Mouse (Mus musculus) cortical plate, adult 2 months (tissue): Measurements from ENCODE around the gene Fbxw4. TPM values are rescaled to one million over a fixed set of nuclear protein-coding genes. Genes with fewer than 3 reads are reported as not detected.
"Not testable (repeated sequence)": the region's sequence is repeated elsewhere in the genome, so short reads cannot be mapped to it uniquely, and the experiment has no call there.

Experiments
- H3K27ac ChIP-seq: fragments of 200-500 bp; 2 replicates; pipeline ENCODE4 v1.5.1; 2012; ENCODE audit warnings: low read length, control low read depth, inconsistent platforms; ENCODE audit not compliant: insufficient read depth
- H3K4me1 ChIP-seq: fragments of 200-500 bp; 2 replicates; pipeline ENCODE4 v1.6.1; 2011; ENCODE audit warnings: low read length; ENCODE audit not compliant: control insufficient read depth, insufficient read depth
- H3K4me3 ChIP-seq: fragments of 200-500 bp; 2 replicates; pipeline ENCODE4 v1.5.1; 2011; ENCODE audit warnings: mild to moderate bottlenecking, low read length, control low read depth; ENCODE audit not compliant: insufficient read depth
- CTCF ChIP-seq: fragments of 200-500 bp; IDR thresholded peaks from 2 replicates; pipeline ENCODE4 v1.5.1; 2011; ENCODE audit warnings: mild to moderate bottlenecking, control low read depth, low read length; ENCODE audit not compliant: insufficient read depth; ENCODE audit errors: extremely low read depth
- POLR2A ChIP-seq: fragments of 200-500 bp; IDR thresholded peaks from 2 replicates; pipeline ENCODE4 v1.6.1; 2011; ENCODE audit warnings: mild to moderate bottlenecking, low read length, control low read depth; ENCODE audit not compliant: insufficient read depth; ENCODE audit errors: extremely low read depth
- polyA plus RNA-seq: library from polyadenylated mRNA; depleted of rRNA; stranded (reverse); fragments of >200 nt; gene quantifications from 2 replicates; pipeline ENCODE4 v1.2.3, GENCODE M21; 2012

Fbxw4 gene
- polyA plus RNA-seq, 1 experiment, result 57.8 TPM

GRCm38 (mm10) chr19:45549948-45550347 is 110.2 kb downstream of the Fbxw4 start:
- no peak overlapping the region for H3K27ac ChIP-seq
- TF ChIP-seq CTCF (no peak), POLR2A (no peak)
- no peaks in the 10 kb centered on the region for H3K4me1 ChIP-seq
- H3K4me3 ChIP-seq, result no peak overlapping the region

- Histone ChIP-seq H3K27ac (no peak overlapping the region), H3K4me1 (no peaks in the 10 kb centered on the region), H3K4me3 (no peak overlapping the region)
- TF ChIP-seq CTCF (no peak), POLR2A (no peak)
These were observed 110.8 kb downstream of the Fbxw4 start for GRCm38 (mm10) chr19:45549128-45549915.

- not testable (repeated sequence) for H3K4me3 ChIP-seq, H3K27ac ChIP-seq, H3K4me1 ChIP-seq
These were observed 111.9 kb downstream of the Fbxw4 start for GRCm38 (mm10) chr19:45548196-45548595.

- TF ChIP-seq POLR2A (no peak), CTCF (peak; percentile 71)
- Histone ChIP-seq H3K27ac (no peak overlapping the region), H3K4me1 (no peaks in the 10 kb centered on the region), H3K4me3 (peak overlapping the region; percentile 30)
These were observed 115.2 kb downstream of the Fbxw4 start for GRCm38 (mm10) chr19:45544925-45545321.

- Histone ChIP-seq H3K27ac (no peak overlapping the region), H3K4me1 (no peaks in the 10 kb centered on the region), H3K4me3 (peak overlapping the region; percentile 30)
- TF ChIP-seq CTCF (no peak), POLR2A (no peak)
These were observed 115.8 kb downstream of the Fbxw4 start for GRCm38 (mm10) chr19:45544152-45544924.

- H3K4me3 ChIP-seq, result peak overlapping the region; percentile 23
- TF ChIP-seq CTCF (no peak), POLR2A (no peak)
- H3K27ac ChIP-seq, result no peak overlapping the region
- H3K4me1 ChIP-seq, result no peaks in the 10 kb centered on the region
These were observed 118.1 kb downstream of the Fbxw4 start for GRCm38 (mm10) chr19:45542061-45542460.

- Histone ChIP-seq H3K4me3 (peak overlapping the region; percentile 23), H3K27ac (no peak overlapping the region), H3K4me1 (no peaks in the 10 kb centered on the region)
- TF ChIP-seq POLR2A (no peak), CTCF (no peak)
These were observed 118.6 kb downstream of the Fbxw4 start for GRCm38 (mm10) chr19:45541409-45542041.

GRCm38 (mm10) chr19:45540657-45541408 is 119.3 kb downstream of the Fbxw4 start:
- Histone ChIP-seq H3K4me1 (no peaks in the 10 kb centered on the region), H3K27ac (no peak overlapping the region), H3K4me3 (peak overlapping the region; percentile 23; the same call in 1 of the 2 replicates)
- TF ChIP-seq POLR2A, result no peak

- Histone ChIP-seq H3K27ac (no peak overlapping the region), H3K4me1 (no peaks in the 10 kb centered on the region), H3K4me3 (no peak overlapping the region)
- TF ChIP-seq CTCF, result peak; percentile 63
- TF ChIP-seq POLR2A, result no peak
These were observed 122.6 kb downstream of the Fbxw4 start for GRCm38 (mm10) chr19:45537505-45537904.

- TF ChIP-seq CTCF, result no peak
- TF ChIP-seq POLR2A, result no peak
- Histone ChIP-seq H3K4me3 (no peak overlapping the region), H3K4me1 (no peaks in the 10 kb centered on the region), H3K27ac (no peak overlapping the region)
These were observed 124.2 kb downstream of the Fbxw4 start for GRCm38 (mm10) chr19:45535929-45536328.
